Mouse (Mus musculus) thymus, adult 2 months (tissue): ENCODE results near the gene Btk.

Source experiments
- CTCF ChIP-seq: fragments of 200-500 bp; IDR thresholded peaks from 2 replicates; pipeline ENCODE4 v1.5.1; 2012; ENCODE audit warnings: mild to moderate bottlenecking, control low read depth, low read length, moderate library complexity, borderline replicate concordance; ENCODE audit not compliant: control insufficient read depth, poor library complexity, insufficient read depth; ENCODE audit errors: extremely low read depth
- POLR2A ChIP-seq: fragments of 200-500 bp; IDR thresholded peaks from 2 replicates; pipeline ENCODE4 v1.6.1; 2012; ENCODE audit warnings: mild to moderate bottlenecking, low read length, control low read depth, moderate library complexity; ENCODE audit not compliant: control insufficient read depth, poor library complexity, insufficient read depth; ENCODE audit errors: extremely low read depth

- TF ChIP-seq CTCF: no peak
- no peak for TF ChIP-seq POLR2A
These were observed 42.8 kb downstream of the Btk start for GRCm38 (mm10) chrX:134540414-134541135.
